Mouse (Mus musculus) gastrocnemius, postnatal 25 days (tissue): ENCODE measurements at regions not wholly inside any gene's neighbourhood (a gene's known extent, or its start where the extent isn't known, plus 50 kb on each side); places are given as distances from the start of the nearest gene placed in this dataset.

Experiments used
- DNase-seq: peaks from one replicate; pipeline ENCODE4 v3.0.0; 2022

DNA sequence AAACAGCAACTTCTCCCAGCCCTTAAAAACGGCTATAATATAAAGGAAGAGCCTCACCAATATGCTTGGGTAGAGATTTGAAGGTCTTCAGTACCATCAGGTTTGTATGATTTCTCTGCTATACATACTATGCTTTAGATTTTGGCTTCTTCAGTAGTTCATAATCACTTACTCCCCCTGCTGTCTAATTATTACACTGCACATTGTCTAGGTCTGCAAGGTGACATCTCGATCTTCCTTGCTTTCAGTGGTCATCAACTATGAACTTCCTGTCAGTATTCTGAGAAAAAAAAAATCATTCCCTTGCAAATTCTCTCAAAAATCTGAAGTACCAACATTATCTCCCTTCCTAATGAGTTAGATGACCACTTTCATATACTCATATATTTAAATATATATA is 225.4 kb upstream of the Galnt5 start:
- DNase-seq, result no peak

DNA sequence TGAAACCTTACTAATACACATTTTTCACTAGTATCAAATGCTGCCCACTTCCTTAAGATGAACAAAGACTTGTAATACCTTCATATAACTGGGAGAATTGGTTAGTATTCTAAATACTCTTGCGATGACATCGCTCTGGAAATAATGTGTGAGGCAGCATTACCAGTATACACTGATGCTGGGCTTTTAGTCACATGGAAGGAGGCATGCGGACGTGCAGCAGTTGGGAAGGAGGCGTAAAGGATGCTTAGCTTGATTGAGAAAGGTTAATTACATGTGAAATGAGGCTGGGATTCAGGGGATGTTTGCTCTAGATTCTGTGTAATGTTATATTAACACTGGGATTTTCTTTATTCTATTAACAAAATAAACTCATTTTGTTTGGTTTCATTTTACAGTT is 221.5 kb upstream of the Galnt5 start:
- no peak for DNase-seq

DNA sequence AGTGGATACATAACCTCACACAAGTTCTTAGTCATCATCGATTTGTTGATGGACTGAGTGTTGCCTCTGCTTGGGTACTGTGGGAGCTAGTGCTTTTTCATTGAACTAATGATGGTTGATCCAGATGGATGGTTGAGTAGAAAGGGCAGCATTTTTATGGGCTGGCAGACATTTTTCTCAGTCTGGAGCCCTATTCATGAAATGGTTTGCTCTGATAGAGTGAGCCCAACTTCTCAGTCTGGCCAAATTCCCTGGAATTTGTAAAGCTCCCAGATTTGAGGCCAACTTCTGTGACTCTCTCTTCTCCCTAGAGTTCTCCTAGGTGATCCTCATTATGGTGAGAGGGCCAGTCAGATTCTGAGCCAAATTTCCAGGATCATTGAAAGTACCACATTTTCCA is 216.8 kb upstream of the Galnt5 start:
- DNase-seq, result no peak

DNA sequence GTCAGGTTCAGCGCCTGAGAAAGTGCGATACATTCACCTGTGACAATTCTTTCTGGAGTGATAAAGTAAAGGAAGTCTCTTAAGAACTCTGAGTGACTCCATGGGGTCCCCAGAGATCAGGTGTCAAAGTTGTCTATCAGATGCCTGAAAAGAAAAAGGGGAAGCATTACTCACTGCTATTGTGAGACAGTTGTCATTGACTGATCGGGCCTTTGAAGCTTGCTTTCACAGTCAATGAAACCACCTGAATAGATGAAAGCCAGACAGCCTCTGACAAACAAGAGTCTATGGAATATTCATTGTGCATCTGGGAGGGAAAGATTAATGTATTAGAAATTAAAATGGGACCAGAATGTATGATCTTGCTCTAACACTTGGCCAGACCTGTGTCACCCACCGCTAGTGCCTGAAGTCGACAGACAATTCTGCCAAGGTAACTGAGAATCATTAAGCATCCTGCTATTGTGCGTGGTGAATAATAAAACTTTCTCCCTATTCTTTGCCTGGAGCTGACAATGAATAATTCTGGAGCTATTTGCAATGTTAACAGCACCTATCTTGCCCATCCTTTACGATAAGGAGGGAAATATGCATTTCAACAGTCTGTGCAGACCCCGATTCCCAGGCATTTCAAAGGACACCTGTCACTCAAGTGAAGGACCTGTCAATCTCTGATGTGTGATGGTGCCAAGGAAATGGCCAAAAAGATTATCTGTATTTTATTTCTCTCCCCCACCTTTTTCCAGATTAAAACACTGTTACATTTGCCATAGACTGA is 204.0 kb upstream of the Galnt5 start:
- no peak for DNase-seq

DNA sequence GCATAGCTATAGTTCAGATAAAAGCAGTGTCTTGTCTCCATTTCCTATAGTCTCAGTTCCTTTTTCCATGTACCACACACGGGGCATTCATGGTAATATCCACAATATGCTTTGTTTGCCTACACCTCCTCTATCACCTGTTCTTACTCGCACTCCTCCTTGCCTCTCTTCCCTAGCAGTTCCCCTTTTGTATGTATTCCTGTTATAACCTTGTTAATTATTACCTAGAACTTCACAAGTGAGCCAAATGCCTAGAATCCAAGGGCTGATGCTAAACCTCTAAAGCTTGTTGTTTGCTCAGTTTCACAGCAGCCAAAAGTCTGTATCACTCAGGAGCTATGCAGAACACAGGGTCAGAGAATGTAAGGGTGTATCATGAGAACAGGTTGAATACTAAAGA is 198.4 kb upstream of the Galnt5 start:
- DNase-seq, result no peak

DNA sequence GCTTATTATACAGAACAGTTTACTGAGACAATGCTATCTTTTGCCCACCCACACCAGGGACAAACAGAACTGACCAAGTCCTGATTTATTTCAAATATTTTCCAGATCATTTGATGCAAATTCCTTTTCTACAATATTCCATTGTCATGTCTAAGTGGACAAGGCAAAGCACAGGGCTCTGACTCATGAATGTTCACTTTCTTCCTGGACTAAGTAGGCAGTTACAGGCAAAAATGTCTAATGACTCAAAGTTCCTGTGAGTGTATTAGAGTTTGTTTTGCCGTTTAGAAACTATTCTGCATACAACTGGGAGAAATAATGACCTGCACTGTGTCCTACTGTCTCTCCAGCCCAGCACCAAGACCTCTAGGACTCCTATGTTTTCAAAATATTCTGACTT is 189.8 kb upstream of the Galnt5 start:
- DNase-seq, result no peak

DNA sequence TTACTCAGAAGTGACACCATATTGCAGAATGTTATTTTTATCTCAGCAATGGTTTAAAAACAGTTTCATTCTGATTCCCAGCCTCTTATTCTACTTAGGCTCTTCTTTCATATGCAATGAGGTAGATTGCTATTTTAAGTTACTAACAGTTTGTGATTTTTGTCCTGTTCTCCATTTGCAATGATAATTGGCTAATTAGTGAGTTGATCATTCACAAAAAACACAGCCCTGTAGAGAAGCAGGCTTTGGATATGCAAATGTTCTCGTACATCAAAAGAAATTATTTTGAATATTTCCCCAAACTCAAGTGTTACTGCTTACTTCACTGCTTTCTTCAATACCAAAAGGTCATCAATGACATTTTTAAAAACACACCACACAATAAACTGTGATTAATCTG is 184.7 kb upstream of the Galnt5 start:
- DNase-seq, result no peak

DNA sequence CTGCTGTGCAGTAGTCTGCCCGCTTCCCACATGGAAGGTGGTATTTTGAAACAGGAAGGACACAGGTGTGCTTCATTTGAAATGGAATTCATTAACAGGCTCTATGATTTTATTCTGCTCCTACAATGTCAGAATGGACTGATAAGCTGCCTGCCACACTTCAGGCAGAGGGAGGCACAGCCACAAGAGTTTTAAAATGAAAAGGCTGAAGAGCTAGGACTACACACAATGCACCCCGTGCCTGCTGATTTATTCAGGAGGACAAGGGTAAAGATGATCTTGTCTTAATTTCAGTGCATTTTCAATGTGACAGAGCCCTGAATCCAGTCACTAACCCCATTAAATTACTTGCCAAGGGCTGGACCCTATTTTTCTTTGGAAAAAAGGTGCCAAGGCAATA is 177.3 kb upstream of the Galnt5 start:
- no peak for DNase-seq

DNA sequence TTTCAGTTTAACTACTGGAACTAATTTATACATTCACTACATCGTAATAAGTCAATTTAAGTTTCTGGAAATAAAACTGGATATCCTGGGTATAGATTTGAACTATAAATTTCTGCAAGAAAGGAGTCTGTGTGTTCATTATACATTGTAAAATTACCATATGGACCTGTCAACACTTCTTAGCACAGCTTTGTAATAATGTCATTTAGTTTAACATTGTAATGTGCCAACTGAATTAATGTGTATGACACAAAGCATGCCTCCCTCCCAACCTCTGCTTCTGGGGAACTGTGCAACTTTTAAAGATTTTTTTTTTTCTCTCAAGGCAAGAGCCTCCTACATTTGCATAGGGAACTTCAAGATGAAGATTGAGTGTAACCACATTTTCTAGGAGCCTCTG is 176.8 kb upstream of the Galnt5 start:
- no peak for DNase-seq

DNA sequence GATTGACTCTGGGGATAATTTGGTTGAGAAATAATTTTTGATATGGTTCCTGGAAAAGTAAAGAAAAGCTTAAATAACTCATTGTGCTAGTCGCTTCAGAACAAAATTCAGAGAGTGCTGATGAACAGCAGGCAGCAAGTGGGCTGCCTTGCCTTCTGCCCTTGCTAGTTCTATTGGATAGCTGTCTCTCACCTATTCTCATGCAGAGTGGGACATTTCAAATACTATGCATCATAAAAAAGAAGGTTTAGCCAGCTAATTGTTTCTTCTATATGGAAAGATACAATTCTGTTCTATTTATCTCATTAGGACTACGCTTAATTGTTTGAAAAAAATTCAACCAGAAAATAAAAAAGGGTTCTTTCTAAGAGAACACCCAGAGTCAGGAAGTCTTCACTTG is 169.4 kb upstream of the Galnt5 start:
- no peak for DNase-seq

DNA sequence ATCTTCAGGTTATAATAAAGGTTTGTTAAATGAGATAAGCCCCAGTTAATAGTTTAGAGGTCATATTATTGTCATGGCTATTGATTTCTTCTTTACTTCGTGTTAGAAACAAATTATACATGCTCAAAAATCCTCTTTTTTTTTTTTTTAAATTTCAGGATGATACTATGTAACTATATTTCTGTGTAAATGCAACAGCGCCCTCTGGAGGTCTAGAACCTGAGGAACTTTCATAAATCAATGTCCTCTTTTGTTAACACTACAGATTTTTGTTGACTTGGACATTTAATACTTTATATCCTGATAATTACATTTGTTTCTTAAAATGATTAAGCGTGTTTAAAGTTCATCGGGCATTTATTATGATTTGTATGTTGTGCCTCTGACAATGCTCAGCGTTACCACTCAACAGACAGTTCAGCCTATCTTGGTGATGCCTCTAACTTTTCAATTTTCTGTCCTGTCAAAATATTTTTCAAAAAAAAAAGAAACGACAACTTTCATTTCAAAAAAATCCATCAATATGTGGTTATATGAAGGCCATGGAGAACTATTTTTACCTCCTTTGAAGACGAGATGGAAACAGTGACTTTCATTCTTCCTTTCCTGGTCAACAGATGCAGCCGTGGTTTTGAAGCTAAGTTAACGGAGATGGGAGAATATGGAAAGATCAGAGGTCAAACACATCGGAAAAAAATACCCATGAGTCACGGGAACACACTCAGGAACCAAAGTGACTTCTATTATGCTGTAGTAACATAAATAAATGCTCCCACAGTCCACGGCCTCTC is 164.9 kb upstream of the Galnt5 start:
- DNase-seq, result no peak

DNA sequence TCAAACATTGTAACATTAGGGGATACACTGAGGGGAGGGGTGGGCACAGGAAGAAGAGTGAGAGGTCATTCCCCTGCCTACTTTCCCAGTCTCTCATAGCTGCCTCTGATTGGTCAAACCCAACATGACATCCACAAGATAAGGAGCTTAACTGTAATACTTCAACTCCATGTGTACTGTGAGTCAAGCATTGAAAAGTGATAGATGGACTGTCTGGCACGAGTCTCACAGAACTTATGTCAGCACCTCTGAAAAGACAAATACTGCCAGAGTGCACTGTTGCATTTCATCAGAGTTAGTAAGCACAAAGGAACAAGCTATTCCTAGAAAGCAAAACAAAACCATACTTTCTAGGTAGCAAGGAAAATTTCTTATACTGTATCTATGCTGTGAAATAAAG is 152.5 kb upstream of the Galnt5 start:
- no peak for DNase-seq

DNA sequence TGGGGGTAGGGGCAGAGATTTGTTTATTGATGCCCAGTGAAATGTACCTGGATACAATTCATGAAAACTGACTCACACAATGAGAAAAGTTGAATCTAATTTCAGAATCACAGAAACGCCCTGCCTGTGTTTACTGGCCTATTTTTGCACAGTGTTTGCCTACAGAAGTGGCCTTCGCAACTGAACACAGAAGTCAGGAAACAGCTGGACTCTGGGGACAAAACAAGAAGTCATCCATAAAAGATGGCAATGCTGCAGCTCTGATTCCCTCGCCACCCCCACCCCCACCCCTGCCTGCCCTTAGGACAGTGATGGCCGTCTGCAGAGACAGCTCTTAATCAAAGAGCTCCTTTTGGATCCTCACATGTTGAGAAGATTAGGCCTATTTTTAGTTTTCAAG is 150.0 kb upstream of the Galnt5 start:
- no peak for DNase-seq

DNA sequence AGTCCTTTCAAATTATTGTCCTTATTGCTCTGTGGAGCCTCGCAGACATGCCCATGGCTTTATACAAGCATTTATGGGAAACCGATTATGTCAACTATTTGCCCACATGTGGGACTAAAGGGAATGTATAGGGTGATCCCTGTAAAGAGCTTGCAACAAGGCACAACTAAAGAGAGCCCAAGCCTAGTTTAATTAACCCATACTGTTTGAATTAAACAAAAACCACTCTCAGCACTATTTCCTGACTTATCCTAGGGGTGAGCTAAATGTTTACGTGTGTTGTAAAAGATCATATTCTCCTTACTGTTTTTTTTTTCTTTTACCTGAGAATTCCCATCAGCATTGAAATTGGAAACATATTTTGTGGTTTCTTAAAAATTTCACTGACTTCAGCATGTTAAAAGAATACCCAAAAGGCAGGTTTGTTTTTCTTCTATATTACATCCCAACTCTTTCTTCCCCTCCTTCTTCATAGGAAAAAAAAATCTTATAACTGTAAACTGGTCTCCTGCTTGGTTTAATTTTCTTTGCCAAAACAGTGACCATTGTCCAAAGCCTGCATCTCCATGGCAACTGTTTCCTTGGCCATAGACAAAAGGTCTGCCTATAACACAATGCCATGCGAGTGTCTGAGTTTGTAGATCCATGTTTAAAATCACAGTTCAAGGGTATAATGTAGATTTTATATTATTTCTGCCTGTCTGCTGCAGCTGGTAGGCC is 148.2 kb upstream of the Galnt5 start:
- DNase-seq, result no peak

DNA sequence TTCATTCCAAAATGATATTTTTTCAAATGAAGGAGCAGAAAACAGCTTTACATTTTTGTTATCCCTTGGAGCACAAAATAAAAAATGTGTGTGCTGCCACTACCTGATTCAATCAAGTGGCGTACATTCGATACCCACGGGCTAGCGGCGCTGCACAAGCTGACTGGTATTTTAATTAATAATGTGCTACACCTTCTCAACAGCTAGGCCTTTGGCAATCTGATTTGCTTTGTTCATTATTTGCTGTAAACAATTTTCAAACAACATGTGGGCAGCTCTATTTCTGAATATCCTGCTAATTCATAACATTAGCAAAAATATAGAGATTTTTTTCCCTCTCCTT is 147.7 kb upstream of the Galnt5 start:
- no peak for DNase-seq

DNA sequence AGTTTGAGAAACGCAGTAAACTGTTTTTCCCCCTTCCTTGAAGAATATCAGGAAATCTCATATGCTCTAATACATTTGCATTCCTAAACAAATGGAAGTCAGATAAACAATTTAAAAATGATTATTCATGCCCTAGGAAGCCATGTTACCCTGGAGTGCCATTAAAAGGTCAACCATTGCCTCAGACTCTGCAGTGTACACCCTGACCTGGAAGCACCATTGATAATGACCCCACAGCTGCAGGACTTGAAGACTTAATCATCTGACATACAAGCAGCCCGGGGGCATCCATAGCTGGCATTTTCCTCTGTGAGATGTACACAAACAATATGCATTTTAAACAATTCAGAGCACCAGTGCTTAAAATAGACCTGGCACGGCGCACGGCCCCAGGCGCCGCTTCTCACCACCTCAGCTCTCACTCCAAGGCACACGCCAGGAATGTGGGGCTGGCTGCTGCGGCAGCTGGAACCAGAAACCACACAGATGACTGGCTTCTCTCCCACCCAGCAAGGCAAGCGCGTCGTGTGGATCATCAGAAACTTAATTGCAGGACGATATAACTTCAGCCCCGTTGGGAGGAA is 141.1 kb upstream of the Galnt5 start:
- peak; percentile 52 for DNase-seq

DNA sequence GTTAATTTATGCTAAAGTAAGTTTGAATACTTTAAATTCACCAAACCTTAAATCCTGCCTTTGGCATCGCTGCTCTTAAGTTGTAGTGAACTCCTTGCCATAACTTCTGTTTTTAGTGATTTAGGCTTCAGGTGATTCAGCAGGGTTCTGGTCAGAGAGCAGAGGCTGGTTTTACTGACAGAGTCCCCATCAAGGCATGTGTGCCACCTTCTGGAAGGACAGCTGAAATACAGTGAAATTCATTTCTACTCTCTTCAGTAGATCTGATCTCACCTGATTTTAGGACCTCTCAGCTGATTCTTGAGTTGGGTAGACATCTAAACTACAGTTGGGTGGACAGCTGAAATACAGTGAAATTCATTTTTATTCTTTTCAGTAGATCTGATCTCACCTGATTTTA is 132.4 kb upstream of the Galnt5 start:
- no peak for DNase-seq

DNA sequence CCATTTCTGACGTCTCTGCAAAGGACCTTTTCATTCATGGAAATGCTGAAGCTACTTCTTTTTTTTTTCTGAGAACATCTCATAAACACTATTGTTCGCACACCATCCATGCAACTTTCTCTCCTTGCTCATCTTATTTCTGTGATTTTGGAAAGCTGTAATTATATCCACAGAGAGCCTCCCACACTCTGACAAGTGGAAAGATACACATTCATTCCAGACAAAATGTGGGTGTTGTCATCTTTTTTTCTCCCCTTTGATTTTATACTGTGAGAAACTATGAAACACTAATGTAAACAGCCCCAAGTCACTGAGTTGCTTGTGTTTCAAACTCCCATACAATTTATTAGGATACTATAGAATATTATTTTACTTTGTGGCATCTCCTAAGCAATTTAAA is 129.6 kb upstream of the Galnt5 start:
- no peak for DNase-seq

DNA sequence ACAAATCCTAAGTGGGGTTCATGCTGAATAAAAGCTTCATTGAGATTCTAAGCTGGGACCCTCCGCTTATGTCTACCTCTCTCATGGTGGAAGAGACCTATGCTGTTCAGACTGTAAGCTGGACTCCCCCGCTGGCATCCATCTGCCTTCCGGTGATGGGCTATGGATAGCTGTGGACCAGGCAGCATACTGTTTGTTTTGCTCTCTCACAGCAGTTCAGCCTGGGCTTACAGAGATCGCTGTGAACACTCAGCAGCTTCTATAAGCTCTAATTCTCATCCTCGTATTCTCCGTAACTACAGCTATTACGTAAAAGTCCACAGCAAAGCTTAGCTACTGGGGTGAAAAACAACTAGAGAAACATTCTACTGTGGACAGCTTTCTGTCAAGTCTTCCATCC is 97.5 kb upstream of the Galnt5 start:
- no peak for DNase-seq

DNA sequence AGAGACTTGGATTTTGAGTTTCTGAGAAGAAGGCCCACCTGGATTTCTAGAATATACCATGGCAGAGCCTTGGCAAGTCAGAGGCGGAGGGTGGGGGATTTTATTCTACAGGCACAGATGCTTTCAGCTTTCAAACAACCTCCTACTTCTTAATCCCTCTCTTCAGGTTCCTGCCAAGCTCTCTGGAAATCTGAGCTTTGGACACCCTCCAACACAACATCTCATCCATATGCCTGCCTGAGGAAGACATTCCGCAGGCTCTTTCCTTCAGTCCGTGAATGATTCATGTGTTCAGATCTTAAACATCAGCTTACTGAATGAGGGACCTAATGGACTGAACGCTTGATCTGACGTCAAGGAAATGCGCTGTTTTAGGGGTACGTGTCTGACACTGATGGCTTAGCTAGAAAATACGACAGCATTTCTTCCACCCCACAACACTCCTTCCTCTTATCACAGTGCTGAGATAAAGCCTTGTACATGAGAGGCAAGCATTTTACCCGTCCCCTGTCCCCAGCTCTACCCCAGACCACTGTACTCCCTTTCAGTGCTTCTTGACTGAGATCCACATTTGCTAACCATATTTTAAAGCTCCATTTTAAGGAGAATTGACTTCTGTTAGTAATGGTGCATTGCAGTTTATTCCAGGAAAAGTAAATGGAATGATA is 97.0 kb upstream of the Galnt5 start:
- DNase-seq, result no peak

DNA sequence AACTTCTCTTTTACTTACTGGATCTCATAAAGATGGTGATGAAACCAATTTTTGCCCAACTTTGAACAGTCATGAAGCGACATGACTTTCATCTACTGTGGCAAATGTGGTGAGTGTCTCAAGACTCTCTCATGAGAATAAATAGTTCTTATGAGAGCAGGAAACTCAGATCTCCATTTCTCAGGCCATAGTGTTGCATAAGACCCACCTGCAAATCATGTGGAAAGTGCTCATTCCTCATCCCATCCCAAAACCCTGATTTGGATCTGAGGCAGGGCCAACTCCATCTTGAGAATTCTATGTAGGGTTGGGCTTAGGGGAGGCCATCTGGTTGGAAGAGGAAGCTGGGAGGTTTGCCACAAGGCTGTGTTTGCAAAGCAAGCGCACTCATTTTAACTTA is 92.5 kb upstream of the Galnt5 start:
- DNase-seq, result no peak

DNA sequence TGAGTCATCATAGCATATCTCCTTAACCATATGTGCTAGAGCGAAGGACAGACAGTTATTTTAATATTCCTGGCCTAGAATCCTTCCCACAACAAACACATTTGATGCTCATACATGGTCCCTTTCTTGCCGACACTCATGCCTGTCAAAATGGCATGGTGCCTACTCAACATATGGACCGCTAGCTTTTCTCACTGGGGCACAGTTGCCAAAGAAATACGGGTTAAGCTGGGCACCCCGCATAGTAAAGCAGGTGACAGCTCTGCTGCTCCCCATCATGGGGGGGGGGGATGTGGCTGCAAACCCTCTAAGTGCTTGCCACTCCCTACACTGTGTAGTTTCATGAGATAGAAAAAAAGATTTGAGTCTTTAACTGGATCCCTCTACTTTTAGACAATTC is 90.7 kb upstream of the Galnt5 start:
- no peak for DNase-seq

DNA sequence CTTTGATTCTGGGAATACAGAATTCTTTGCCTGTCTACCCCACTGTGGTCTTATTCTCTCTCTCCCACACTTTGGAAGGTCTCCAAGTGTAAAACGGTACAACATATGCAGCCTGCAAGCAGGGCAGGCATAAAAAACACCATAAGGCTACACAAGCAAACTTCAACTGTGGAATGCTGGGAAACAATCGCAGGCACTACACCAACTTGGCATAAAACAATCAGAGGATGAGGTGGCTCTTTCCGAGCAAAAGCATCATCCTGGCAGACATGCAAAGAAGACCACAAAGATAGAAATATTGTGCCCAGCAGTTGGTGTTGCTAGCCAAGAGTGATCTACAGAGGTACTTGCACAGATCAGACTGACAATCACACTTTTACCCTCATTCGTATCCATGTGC is 88.0 kb upstream of the Galnt5 start:
- no peak for DNase-seq
